Mouse (Mus musculus): ENCODE measurements at regions not wholly inside any gene's neighbourhood (a gene's known extent, or its start where the extent isn't known, plus 50 kb on each side); places are given as distances from the start of the nearest gene placed in this dataset.

DNA sequence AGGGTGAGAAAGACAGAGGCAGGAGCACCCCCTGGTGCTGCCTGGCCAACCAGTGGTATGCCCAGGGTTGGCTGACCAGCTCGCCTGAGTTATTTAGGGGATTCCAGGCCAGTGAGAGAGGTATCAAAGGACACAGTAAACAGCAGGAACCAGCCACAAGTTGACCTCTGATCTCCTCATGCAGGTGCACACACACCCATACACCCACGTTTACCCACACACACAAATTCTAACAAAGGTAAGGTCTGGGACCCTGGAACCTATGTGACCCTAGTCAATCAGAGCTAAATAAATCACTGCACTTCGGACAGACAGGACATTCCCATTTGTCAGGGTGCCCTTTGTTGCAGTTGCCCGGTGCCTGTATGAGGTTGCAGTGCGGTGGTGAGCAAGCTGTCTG, 211.9 kb downstream of the 3110018I06Rik start:
- Histone ChIP-seq H3K4me1 (ENCODE audit: control insufficient read depth, insufficient read depth, insufficient read length, low read length) (peaks cover 16% of the 10 kb centered on the region), H3K36me3 (ENCODE audit: control insufficient read depth, insufficient read depth, low read length) (no peaks in the 10 kb centered on the region), H3K27me3 (ENCODE audit: control insufficient read depth, insufficient read depth, low read length) (no peaks in the 10 kb centered on the region), H3K27ac (ENCODE audit: insufficient read depth, low read depth, low read length) (no peak overlapping the region), H3K4me3 (ENCODE audit: low read depth, low read length) (no peak overlapping the region)
- 20% methylated on average over 5 of the region's 5 CpGs for WGBS
- TF ChIP-seq CTCF (IDR thresholded peaks at IDR 0.05; ENCODE audit: extremely low read depth, insufficient read length, insufficient replicate concordance, low read depth, low read length) (no peak), POLR2A (IDR thresholded peaks at IDR 0.05; ENCODE audit: low read depth, low read length) (no peak)

DNA sequence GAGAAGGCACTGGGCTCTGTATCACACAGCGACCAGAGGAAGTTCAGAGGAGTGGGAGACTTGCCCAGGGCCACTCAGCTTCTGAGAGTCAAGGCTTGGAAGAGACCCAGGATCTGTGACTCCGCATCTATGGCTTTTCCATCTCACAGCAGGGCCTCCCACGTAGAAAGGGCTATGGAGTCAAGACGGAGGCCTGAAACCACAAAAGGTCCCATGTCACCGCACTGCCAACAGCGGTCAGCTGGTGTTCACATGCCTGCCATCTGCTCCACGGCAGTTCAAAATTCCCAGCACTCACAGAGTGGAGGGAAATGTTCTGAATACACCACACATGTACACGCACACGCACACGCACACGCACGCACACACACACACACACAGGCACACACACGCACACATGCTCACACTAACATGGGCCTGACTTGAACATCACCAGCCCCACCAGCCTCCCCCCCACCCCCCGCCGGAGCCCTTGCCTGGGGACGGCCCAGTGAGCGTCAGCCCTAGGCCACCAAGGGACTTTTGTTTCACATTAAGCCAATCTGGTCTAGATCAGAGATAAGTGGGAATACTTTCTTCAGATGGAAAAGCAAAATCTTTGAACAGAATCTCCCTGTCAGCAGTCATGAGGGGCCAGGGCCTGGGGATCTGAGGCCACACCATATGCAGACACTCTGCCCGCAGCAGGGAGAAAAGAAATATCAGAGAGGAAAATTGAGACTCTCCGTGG, 212.6 kb downstream of the 3110018I06Rik start:
- H3K27me3 ChIP-seq (ENCODE audit: control insufficient read depth, insufficient read depth, low read length), result no peaks in the 10 kb centered on the region
- no peaks in the 10 kb centered on the region for H3K36me3 ChIP-seq (ENCODE audit: control insufficient read depth, insufficient read depth, low read length)
- TF ChIP-seq POLR2A (IDR thresholded peaks at IDR 0.05; ENCODE audit: low read depth, low read length) (no peak), CTCF (IDR thresholded peaks at IDR 0.05; ENCODE audit: extremely low read depth, insufficient read length, insufficient replicate concordance, low read depth, low read length) (no peak)
- 90% methylated on average over 19 of the region's 19 CpGs for WGBS
- no peak overlapping the region for H3K27ac ChIP-seq (ENCODE audit: insufficient read depth, low read depth, low read length)
- no peak overlapping the region for H3K4me3 ChIP-seq (ENCODE audit: low read depth, low read length)
- H3K4me1 ChIP-seq (ENCODE audit: control insufficient read depth, insufficient read depth, insufficient read length, low read length), result peaks cover 13% of the 10 kb centered on the region

DNA sequence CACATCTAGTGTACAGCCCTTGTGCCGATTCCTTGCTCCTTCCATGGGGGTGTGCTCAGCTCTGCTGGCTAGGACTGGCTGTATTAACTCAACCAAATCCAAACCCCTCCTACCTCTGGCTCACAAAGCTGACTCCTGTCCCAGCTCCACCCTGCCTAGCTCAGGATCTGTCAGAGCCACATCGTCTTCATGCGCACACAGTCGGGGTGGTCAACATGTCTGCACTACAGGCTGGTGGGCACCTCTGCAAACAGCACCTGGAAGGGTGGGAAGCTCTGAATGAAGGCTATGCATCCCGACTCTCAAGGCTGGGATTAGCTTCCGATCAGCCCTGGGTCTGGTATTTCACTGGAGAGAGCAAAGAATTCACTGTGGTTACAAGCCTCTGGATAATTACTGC, 220.4 kb downstream of the 3110018I06Rik start:
- no peaks in the 10 kb centered on the region for H3K36me3 ChIP-seq (ENCODE audit: control insufficient read depth, insufficient read depth, low read length)
- TF ChIP-seq CTCF (IDR thresholded peaks at IDR 0.05; ENCODE audit: extremely low read depth, insufficient read length, insufficient replicate concordance, low read depth, low read length) (no peak), POLR2A (IDR thresholded peaks at IDR 0.05; ENCODE audit: low read depth, low read length) (no peak)
- H3K4me1 ChIP-seq (ENCODE audit: control insufficient read depth, insufficient read depth, insufficient read length, low read length), result peaks cover 3% of the 10 kb centered on the region; the same call in 1 of the 2 replicates
- H3K4me3 ChIP-seq (ENCODE audit: low read depth, low read length), result no peak overlapping the region
- no peak overlapping the region for H3K27ac ChIP-seq (ENCODE audit: insufficient read depth, low read depth, low read length)
- no peaks in the 10 kb centered on the region for H3K27me3 ChIP-seq (ENCODE audit: control insufficient read depth, insufficient read depth, low read length)
- WGBS, result 93% methylated on average over 6 of the region's 6 CpGs

DNA sequence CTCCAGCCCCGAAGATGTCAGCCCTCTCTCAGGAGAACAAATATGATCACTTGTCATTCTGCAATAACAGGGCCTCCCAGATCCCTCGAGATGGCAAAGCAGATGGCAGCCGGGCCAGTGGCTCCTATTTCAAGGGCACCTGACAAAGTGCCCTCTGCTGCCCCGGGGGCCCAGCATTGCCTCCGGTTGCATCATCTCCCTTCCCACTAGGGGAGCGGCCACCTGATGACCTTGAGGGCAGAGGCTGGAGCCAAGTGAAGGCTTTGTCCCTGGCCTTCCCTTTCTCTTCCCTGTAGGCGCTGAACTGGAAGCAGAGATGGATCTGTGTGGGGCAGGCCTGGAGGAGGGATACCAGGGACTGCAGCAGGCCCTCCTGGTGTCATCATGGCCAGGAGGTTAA, 222.6 kb downstream of the 3110018I06Rik start:
- Histone ChIP-seq H3K27me3 (ENCODE audit: control insufficient read depth, insufficient read depth, low read length) (no peaks in the 10 kb centered on the region), H3K4me3 (ENCODE audit: low read depth, low read length) (no peak overlapping the region), H3K4me1 (ENCODE audit: control insufficient read depth, insufficient read depth, insufficient read length, low read length) (peaks cover 3% of the 10 kb centered on the region; the same call in 1 of the 2 replicates), H3K27ac (ENCODE audit: insufficient read depth, low read depth, low read length) (no peak overlapping the region), H3K36me3 (ENCODE audit: control insufficient read depth, insufficient read depth, low read length) (no peaks in the 10 kb centered on the region)
- no peak for TF ChIP-seq CTCF (IDR thresholded peaks at IDR 0.05; ENCODE audit: extremely low read depth, insufficient read length, insufficient replicate concordance, low read depth, low read length)
- no peak for TF ChIP-seq POLR2A (IDR thresholded peaks at IDR 0.05; ENCODE audit: low read depth, low read length)
- 35% methylated on average over 7 of the region's 7 CpGs for WGBS

DNA sequence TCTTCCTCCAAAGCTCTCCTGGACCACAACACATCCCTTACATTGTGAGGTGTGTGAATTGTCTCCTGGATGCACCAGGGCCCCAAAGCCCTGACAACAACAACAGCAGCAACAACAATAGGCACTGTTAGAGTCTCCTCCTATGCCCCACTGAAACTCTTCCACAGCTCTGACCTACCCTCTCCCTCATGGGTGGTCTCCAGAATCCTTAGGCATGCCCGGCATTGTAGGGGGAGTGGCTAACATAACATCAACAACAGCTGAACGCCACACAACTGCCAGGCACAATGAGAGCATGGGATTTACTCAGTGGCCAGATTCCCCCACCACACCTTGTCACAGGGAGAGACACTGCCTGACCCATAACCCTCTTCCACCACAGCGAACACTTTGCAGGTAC, 223.2 kb downstream of the 3110018I06Rik start:
- 63% methylated on average over 3 of the region's 3 CpGs for WGBS
- H3K4me3 ChIP-seq (ENCODE audit: low read depth, low read length), result no peak overlapping the region
- TF ChIP-seq CTCF (IDR thresholded peaks at IDR 0.05; ENCODE audit: extremely low read depth, insufficient read length, insufficient replicate concordance, low read depth, low read length) (no peak), POLR2A (IDR thresholded peaks at IDR 0.05; ENCODE audit: low read depth, low read length) (no peak)

GRCm38 (mm10) chr12:107713191-107713590, 224.8 kb downstream of the 3110018I06Rik start:
- H3K36me3 ChIP-seq (ENCODE audit: control insufficient read depth, insufficient read depth, low read length), result no peaks in the 10 kb centered on the region
- 88% methylated on average over 14 of the region's 14 CpGs for WGBS
- peaks cover 3% of the 10 kb centered on the region; the same call in 1 of the 2 replicates for H3K4me1 ChIP-seq (ENCODE audit: control insufficient read depth, insufficient read depth, insufficient read length, low read length)
- no peak overlapping the region for H3K27ac ChIP-seq (ENCODE audit: insufficient read depth, low read depth, low read length)
- TF ChIP-seq POLR2A (IDR thresholded peaks at IDR 0.05; ENCODE audit: low read depth, low read length) (no peak), CTCF (IDR thresholded peaks at IDR 0.05; ENCODE audit: extremely low read depth, insufficient read length, insufficient replicate concordance, low read depth, low read length) (no peak)
- H3K4me3 ChIP-seq (ENCODE audit: low read depth, low read length), result no peak overlapping the region
- H3K27me3 ChIP-seq (ENCODE audit: control insufficient read depth, insufficient read depth, low read length), result no peaks in the 10 kb centered on the region

More for the DNA sequence above, 223.2 kb downstream of the 3110018I06Rik start:
- H3K27ac ChIP-seq (ENCODE audit: insufficient read depth, low read depth, low read length), result no peak overlapping the region
- no peaks in the 10 kb centered on the region for H3K27me3 ChIP-seq (ENCODE audit: control insufficient read depth, insufficient read depth, low read length)
- no peaks in the 10 kb centered on the region for H3K36me3 ChIP-seq (ENCODE audit: control insufficient read depth, insufficient read depth, low read length)
- H3K4me1 ChIP-seq (ENCODE audit: control insufficient read depth, insufficient read depth, insufficient read length, low read length), result peaks cover 3% of the 10 kb centered on the region; the same call in 1 of the 2 replicates

DNA sequence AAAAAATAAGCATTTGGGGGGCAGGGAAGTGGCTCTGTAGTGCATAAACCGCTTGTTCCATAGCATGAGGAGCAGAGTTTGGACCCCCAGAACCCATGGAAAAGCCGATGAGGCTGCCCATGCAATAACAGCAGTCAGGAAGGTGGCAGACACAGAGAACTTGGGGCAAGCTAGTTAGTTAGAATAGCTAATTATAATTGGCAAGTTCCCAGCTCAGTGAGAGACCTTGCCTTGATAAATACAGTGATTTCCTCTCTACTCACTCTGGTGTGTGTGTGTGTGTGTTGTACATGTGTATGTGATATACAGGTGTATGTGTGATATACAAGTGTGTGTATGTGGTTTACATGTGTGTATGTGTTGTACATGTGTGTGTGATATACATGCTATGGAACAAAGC, 226.4 kb downstream of the 3110018I06Rik start:
- no peaks in the 10 kb centered on the region for H3K27me3 ChIP-seq (ENCODE audit: control insufficient read depth, insufficient read depth, low read length)
- peaks cover 3% of the 10 kb centered on the region; the same call in 1 of the 2 replicates for H3K4me1 ChIP-seq (ENCODE audit: control insufficient read depth, insufficient read depth, insufficient read length, low read length)
- no peak overlapping the region for H3K4me3 ChIP-seq (ENCODE audit: low read depth, low read length)
- 91% methylated on average over 2 of the region's 2 CpGs for WGBS
- no peak overlapping the region for H3K27ac ChIP-seq (ENCODE audit: insufficient read depth, low read depth, low read length)
- TF ChIP-seq POLR2A (IDR thresholded peaks at IDR 0.05; ENCODE audit: low read depth, low read length), result no peak
- no peak for TF ChIP-seq CTCF (IDR thresholded peaks at IDR 0.05; ENCODE audit: extremely low read depth, insufficient read length, insufficient replicate concordance, low read depth, low read length)
- H3K36me3 ChIP-seq (ENCODE audit: control insufficient read depth, insufficient read depth, low read length), result no peaks in the 10 kb centered on the region

Measured in small intestine, adult 2 months (tissue).